Mouse (Mus musculus) brown adipose tissue, adult 24 weeks (tissue): Measurements from ENCODE around the gene Hadha. TPM values are rescaled to one million over a fixed set of nuclear protein-coding genes. Genes with fewer than 3 reads are reported as not detected.

Experiments used
- H3K27ac ChIP-seq: fragments of 200-500 bp; replicated peaks from 2 replicates; pipeline ENCODE4 v1.5.1; 2012; ENCODE audit warnings: low read depth, mild to moderate bottlenecking, low read length
- H3K4me1 ChIP-seq: fragments of 200-500 bp; 2 replicates; pipeline ENCODE4 v1.6.1; 2012; ENCODE audit warnings: low read length, mixed read lengths; ENCODE audit not compliant: control insufficient read depth, insufficient read depth, insufficient read length
- H3K4me3 ChIP-seq: fragments of 200-500 bp; 2 replicates; pipeline ENCODE4 v1.5.1; 2012; ENCODE audit warnings: low read depth, mild to moderate bottlenecking, low read length, moderate library complexity; ENCODE audit not compliant: insufficient read depth
- polyA plus RNA-seq: library from polyadenylated mRNA; stranded (reverse); fragments of >200 nt; gene quantifications from 2 replicates; pipeline ENCODE4 v1.2.4, GENCODE M21; 2012; ENCODE audit not compliant: missing spikeins, insufficient read depth, insufficient read length

Hadha gene
- polyA plus RNA-seq, 1 experiment, result 2,102 TPM

- H3K27ac ChIP-seq, result no peak overlapping the region
- H3K4me1 ChIP-seq, result 0 out of 2 replicates have a peak, but pooled peaks cover 2% of the 10 kb centered on the region
- no peak overlapping the region for H3K4me3 ChIP-seq
Measured at GRCm38 (mm10) chr5:30092701-30093100, 62.3 kb downstream of the Hadha start.

GRCm38 (mm10) chr5:30072825-30073821 is 81.8 kb downstream of the Hadha start, which contains the start of gene Tyms:
Gene Tyms (minus strand): TSS chr5:30073617.
- peak within 1 kb of the TSS; percentile 79 for H3K4me3 ChIP-seq
- 0 out of 2 replicates have a peak within 1 kb of the TSS, but pooled peaks have one; percentile 19 for H3K27ac ChIP-seq
- peaks cover 2% of the 10 kb centered on the region; the same call in 1 of the 2 replicates for H3K4me1 ChIP-seq

GRCm38 (mm10) chr5:30072377-30072776 is 82.6 kb downstream of the Hadha start:
- Histone ChIP-seq H3K4me3 (peak overlapping the region; percentile 23; the same call in 1 of the 2 replicates), H3K27ac (no peak overlapping the region), H3K4me1 (peaks cover 2% of the 10 kb centered on the region; the same call in 1 of the 2 replicates)

GRCm38 (mm10) chr5:30071677-30072076 is 83.3 kb downstream of the Hadha start:
- Histone ChIP-seq H3K27ac (no peak overlapping the region), H3K4me1 (peaks cover 2% of the 10 kb centered on the region; the same call in 1 of the 2 replicates), H3K4me3 (no peak overlapping the region)

Other genes with a start within 250 kb of the Hadha start
- not detected in 2 replicates for gene Il6, start 142.0 kb downstream of the Hadha start, polyA plus RNA-seq
- 5.2 and 8.3 TPM in 2 replicates for gene Tyms, start 81.5 kb downstream of the Hadha start, polyA plus RNA-seq
- gene Garem2, start 50.0 kb downstream of the Hadha start, polyA plus RNA-seq, result not detected in 2 replicates
- not detected in 2 replicates for gene 3110082J24Rik, start 49.1 kb downstream of the Hadha start, polyA plus RNA-seq
- gene Hadhb, start 86 bp upstream of the Hadha start, polyA plus RNA-seq, result 4,023 and 4,386 TPM in 2 replicates
- not detected in 2 replicates for gene Adgrf3, start 50.6 kb upstream of the Hadha start, polyA plus RNA-seq
- gene Selenoi, start 77.4 kb upstream of the Hadha start, polyA plus RNA-seq, result 10.4 and 12.5 TPM in 2 replicates
- not detected in 2 replicates for gene Drc1, start 126.2 kb upstream of the Hadha start, polyA plus RNA-seq